Mouse (Mus musculus) T-cell, adult 2 months (primary cell): Measurements from ENCODE around the gene Nubp1.

Experiments used
- DNase-seq: peaks from one replicate; pipeline ENCODE4 v3.0.0; 2022; ENCODE audit warnings: low spot score

The Nubp1 gene

DNA sequence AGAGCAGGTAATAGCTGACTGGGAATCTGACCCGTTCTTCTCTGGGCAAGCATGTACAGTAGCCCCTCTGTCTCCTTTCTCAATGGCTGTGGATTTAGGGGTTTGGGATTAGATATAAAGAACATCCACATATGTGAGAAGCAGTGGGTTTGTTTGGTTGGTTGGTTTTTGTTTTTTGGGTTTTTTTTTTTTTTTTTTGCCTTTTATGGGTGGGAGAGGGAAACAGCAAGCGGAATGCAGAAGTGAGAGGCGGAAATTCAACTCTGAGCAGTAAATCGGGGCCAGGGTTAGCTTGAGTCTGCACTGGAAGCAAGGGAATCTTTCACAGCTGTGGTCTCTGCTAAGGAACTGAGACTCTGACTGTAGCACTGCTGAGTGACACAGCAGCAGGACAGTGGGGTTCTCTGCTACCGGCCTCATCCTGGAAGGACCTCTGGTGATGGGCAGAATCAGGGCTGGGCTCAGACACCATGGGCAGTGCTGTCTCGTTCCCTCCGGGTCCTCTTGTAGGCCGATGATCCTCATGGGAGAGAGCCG, 6.0 kb downstream of the Nubp1 start:
- no peak for DNase-seq

DNA sequence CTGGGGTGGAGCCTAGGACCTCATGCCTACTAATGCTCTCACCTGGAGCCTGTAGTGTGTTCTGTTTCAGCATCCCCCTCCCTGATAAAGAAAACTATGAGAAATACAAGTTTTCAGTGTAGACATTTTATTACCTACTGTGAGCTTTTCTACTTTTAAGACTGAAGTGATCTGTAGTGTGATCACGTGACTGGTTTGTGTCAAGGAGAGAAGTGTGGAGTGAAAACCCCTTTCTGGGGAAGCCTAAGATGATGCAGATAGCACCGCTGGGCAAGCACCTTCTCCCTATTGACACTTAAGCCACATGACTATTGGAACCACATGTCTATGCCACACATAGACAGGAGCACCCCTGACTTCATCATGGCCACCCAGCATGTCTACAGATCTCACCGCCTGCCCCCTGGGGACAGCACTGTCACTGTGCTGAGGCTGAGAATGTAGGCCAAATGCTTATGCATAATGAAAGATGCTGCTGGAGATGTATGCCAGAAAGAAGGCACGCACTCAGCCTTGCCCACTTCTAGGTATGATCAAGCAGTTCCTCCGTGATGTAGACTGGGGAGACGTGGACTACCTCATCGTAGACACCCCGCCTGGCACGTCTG, 8.8 kb downstream of the Nubp1 start:
- no peak for DNase-seq

DNA sequence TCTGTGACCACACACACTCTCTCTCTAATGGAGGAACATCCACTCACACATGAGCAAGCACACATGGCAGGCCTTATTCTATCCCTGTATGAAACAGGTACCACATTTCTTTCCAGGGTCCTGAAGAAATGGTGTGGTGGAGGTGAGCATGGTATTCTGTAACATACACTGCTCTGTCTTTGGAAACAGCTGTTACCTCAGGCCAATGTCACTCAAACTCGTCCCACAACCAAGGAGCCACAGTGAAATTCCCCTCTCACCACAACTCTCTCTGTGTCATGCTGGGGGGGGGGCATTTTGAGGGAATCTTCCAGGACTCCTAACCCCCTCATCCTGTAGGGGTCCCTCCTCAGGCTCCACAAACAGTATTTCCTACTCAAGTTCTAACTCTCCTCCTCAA, 20.2 kb downstream of the Nubp1 start:
- DNase-seq, result no peak

DNA sequence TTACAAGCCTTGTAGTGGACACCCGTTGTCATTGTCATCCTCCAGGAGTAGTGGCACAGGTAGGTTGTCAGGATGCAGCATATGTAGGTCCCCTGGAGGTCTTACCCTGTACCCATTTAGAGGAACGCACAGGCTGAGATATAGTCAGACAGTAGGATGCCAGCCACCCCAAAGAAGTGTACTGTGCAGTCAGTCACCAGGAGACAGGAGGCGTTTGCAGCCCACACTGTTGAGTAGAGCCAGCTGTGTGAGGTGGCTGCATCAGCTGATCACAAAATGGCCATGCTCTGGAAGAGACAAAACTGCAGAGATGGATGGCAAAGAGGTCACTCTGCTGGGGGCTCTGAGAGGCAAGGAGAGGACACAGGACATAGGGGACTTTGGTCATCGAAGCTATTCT, 20.6 kb downstream of the Nubp1 start:
- no peak for DNase-seq

DNA sequence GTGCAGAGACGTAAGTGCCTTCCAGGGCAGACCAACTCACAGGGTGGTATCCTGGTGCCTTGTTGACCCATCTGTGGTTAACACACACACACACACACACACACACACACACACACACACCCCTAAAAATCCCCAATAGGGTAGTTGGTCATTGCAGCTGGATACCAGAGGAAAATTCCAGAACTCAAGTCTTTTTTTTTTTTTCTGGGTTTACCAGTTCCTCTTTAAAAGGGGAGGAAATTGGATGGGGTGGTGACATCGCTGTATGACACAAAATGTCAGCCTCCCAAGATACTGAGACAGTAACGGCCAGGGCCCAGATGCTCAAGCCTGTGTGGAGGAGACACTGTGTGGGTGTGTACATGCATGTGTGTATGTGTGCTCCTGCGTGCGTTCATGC, 21.6 kb downstream of the Nubp1 start:
- DNase-seq, result no peak

DNA sequence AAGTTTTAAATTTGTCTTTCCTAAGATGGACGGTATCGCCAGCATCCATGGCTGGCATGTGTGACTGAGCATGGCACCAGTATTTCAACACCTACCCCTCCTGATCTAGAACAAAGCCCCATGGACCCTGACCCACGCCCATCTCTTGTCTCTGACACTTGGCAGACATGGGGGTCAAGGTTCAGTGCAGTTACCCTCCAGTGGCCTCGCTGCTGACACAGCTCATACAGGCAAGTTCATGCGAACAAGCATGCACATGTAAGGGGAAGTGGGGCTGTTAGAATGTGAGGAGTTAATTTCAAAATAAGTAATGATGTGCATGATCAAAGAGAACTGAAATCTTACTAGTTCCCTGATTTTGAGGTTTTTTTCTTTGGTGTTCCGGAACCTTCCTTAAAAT, 24.4 kb downstream of the Nubp1 start:
- no peak for DNase-seq

DNA sequence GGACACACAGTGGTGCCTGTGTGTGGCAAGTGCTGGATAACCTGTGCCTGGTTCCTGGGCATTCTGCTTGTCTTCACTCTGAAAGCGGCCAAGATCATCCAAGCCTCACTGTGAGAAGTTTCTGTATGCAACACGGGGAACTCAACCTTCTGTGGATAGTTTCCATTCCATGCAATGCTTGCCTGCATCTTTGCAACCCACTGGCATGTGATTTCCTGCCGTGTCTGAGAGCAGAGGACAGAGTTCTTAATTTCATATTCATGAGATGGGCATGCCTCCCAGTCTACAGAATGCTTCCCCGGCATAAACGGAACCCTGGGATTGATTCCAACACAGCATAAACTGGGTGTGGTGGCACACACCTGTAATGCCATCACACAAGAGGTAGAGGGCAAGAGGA, 26.3 kb downstream of the Nubp1 start:
- no peak for DNase-seq

DNA sequence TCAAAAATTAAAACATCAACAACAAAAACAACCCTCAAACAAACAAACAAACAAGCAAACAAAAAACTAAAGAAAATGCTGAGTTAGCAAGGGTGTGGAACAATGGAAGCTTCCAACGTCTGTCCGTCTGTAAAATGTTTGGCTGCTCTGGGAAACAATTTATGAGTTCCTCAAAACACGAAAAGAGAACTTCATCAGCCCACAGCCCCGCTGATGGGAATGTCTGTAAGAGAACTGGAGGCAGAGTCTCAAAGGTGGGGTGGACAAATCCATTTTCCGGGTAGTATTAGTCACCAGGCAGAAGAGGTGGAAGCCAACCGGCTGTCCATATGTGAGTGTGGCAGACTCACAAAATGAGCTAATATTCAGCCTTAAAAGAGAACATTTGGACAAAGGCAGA, 29.6 kb downstream of the Nubp1 start:
- no peak for DNase-seq

DNA sequence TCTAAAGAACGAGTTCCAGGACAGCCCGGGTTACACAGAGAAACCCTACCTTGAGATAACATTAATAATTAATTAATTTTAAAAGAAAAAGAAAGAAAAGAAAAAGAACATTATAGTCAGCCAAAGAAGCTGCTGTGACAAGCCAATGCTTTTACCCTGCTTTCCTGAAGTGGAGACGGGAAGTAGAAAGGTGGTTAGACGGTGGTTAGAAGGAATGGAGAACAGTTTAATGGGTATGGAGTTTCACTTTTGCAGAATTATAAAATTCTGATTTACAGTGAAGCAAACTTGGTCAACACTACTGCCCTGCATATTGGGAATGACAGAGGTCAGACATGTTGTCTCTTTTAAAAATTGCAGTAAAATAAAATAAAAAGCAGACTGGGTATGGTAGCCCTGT, 30.0 kb downstream of the Nubp1 start:
- no peak for DNase-seq

DNA sequence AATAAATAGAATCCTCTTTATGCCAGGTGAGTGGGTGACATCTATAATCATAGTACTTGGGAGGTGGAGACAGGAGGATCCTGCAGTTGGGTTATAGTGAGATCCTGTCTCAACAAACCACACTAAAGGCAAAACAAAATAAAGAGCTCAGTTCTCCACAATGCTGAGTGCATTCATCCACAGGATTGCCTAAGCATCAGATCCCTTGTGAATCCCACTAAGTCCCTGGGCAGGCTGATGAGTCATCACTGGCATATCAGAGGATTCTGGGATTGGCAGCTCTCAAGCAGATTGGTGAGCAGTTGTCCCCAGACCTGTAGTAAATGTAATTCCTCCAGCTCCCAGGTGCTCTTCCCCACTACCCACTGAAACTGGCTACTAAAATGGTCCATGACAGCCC, 32.0 kb downstream of the Nubp1 start:
- no peak for DNase-seq

DNA sequence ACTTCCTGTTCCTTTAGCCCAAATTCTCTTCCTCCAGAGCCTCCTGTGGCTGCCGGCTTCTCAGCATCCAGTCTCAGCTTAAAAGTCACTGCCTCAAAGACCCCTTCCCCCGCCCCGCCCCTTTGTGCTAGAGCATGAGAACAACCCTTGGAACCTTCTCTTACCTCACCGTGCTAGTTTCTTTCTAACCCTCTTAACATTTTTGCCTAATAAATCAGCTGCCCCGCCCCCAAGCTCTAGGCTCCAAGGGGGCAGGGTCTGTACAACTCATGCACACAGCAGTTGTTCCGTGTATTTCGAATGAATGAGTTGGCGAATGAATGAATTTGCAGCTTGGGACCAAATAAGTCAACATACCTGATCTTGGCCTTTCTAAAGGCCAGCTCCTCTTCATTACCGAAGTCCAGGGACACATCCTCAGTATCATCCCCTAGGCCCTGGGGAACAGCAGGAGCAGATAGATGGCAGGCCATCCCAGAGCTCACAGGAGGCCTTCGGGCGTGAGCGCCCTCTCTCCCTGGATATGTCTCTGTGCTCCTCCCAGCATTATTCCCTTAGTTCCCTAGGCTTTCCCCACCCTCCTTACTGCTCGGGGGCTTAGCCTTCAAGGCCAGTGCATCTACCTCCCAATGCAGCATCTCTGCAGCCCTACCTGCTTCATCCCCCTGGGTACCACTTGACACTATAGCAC, 35.0 kb downstream of the Nubp1 start:
- no peak for DNase-seq

DNA sequence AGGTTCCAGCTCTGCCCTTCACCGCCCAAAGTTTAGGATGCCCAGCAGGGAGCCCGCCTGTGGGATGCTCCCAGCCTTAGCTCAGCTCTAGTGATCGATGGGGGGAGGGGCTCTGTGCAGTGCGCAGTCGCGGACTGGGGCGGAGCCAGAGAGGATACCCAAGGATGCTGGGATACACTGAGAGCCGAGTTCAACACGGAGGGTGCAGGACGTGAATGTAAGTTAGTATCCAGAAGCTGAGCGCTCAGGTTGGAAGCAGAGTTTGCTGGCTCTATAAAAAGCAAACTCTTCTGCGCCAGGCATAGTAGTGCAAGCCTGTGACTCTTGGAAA, 35.5 kb downstream of the Nubp1 start, which contains the start of gene Tvp23a:
Tvp23a (minus strand) TSS at position 99 of the 331 bp plus-strand sequence.
- no peak for DNase-seq

DNA sequence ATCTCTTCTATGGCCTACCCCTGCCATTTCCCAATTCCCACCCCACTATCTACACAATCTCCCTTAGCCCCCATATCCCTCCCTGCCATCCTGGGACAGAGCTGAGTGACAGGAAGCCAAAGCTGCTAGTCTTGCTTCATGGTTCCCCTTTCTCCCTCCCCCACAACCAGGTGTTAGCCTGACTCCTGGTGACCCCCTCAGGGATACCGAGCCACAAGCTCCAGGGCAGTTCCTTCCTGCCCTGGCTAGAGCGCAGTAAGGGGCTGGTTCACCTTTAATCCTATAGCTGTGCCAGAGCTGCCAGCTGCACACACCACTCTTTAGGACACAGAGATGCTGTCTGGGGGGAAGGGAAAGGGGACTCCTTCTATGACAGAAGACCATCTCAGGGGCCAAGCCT, 36.0 kb downstream of the Nubp1 start:
- no peak for DNase-seq

DNA sequence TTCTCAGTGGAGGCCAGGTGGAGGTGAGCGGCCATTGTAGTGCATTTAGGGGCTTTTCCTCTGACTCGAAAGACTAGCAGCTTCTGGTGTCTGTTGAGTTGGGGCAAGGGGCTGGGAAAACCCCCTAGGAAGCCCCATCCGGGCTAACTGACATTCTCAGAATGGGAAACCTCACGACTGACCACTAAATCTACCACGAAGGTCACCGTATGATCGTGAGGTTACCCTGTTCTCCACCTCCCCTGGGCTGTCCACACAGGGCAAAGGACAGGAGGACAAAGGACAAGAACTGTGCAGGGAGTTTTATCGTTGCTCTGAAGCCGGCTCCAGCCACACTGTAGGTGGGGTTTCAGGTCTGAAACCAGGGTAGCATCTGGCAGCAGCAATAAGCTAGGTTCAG, 37.2 kb downstream of the Nubp1 start:
- DNase-seq, result no peak

DNA sequence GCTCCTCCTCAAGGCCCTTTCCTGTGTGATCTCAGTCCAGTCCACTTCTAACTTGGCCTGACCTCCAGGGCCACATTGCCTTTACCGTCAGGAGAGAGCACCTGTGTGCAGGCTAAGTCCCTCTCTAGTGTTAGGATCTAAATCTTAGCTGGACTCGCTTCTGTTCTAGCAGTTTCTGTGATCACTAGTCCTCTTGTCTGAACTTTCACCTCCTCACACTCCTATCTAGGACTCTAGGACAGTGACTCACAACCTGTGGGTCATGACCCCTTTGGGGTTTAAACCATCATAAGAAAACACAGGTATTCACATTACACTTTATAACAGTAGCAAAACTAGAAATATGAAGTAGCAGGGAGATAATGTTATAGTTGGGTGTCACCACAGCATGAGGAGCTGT, 40.2 kb downstream of the Nubp1 start:
- DNase-seq, result no peak

DNA sequence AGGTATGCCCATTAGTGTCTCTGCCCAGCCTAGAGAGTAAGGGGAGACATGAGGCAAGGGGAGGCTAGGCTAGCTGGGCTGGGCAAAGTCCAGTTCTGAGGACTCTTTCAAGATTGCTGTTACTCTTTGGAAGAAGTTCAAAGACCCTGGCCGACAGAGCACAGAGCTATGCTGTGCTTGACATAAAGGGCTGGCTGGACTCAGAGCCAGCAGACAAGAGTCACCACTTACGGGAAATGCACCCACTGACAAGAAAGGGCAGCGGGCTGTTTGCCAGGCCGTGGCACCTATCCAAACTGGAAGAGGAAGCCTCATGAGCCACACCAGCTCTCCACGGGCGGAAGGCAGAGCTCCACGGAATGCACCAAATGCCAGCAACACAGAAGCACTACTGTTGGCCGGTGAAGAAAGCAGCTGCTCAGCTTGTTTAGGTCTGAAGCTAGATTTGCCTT, 40.7 kb downstream of the Nubp1 start:
- DNase-seq, result no peak

DNA sequence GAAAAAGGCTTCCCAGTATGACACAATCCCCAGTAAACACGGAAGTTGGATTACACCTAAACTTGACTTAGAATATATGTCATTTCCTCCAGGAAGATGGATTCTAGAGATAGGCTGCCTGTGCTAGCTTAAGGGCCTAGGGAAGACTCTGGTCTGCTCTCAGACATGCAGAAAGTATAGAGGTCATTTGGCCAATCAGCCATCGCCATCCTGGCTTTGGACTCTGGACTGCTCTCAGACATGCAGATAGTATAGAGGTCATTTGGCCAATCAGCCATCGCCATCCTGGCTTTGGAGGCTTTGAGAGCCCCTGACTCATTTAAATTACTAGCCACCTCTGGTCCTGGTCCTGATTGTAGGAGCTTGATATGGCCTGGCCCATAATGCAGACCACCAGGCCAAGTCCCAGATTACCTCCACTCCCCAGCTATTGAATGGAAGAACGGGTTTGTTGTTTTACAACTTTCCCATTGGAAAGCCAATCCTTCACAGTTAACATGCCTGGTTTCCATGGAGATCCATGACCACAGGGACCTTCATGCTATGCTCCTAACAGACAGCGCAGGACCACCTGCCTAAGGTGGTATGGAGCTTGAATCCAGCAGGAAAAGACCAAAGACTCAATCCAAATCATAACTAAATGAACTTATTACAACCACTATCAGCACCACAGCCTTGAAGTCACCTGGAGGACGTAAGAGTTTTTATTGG, 42.3 kb downstream of the Nubp1 start:
- no peak for DNase-seq

DNA sequence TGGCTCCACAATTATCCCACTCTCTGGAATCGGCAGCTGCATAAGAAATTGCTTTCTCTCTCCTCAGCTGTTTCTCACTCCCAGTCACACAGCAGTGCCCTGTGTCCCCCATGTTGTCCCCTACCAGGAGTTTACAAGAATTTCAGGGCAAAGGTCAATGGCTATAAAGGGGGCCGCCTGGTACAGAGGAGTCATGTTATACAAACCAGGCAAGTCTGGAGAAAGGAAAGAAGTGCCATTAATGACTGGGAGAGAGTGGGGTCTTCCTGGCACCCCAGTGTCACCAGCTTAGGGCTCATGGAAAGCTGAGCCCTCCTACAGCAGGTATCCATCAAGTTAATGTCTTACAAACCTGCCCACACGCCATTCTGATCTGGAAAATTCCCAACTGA, 42.8 kb downstream of the Nubp1 start:
- no peak for DNase-seq

DNA sequence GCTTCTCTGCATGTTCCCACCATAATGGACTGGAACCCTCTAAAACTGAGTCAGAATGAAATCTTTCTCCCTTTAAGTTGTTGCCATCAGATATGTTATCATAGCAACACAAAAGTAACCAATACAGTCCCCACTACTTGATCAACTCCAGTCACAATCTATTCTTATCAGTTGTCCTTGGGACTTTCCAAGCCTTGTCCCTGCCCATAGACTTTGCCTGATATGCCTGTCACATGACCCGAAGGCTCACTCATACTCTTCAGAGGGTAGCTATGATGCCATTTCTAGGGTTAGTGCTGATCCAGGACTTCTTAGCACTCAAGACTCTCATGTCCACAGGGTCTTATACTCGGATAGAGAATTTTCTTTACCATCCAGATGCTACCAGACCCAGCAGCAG, 48.4 kb downstream of the Nubp1 start:
- DNase-seq, result no peak

DNA sequence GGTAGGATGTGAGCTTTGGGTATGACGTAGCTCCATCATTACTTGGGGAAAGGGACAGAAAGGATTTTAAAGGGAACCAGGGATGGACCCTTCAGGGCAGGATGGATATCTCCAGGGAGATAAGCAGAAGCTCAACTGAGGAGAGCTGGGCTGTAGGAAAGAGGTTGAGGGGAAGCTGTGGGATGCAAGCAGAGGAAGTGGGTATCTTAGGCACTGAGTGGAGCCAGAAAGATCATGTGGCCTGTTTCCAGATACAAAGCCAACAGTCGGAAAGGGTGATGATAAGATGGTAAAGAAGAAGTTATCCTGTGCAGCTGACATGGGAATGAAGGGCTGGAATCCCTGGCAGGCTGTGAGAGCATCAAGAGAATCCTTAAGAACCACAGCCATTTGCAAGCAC, 49.4 kb downstream of the Nubp1 start:
- DNase-seq, result no peak

DNA sequence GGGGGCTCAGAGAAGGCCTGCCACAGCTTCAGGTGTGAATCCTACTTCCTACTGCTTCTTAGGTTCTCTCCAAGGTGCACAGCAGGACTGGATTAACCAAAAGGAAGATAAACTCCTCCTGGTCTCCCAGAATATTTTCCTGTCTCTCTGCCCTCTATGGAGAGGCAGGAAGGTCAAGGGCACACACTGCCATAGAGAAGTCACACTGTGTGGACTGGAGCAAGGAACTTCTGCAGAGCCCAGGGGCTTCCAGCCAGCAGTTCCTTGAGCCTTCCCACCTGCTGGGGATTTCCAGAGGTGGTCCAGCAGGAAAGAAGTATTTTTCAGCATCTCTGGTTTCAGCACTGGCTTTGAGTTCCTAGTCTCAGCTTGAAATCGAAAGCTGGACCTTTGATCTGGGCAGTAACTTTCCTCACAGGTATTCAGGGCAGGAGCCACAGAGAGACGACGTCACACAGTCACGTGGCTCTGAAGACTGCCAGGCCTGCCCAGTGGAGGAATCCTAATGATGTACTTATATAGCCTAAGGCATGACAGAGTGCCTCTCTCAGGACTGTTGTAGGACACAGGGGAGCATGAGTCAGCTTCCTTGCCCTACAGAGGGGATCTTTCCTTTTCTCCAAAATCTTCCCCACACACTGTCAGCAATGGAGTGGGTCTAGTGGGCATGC, 53.4 kb downstream of the Nubp1 start:
- no peak for DNase-seq

DNA sequence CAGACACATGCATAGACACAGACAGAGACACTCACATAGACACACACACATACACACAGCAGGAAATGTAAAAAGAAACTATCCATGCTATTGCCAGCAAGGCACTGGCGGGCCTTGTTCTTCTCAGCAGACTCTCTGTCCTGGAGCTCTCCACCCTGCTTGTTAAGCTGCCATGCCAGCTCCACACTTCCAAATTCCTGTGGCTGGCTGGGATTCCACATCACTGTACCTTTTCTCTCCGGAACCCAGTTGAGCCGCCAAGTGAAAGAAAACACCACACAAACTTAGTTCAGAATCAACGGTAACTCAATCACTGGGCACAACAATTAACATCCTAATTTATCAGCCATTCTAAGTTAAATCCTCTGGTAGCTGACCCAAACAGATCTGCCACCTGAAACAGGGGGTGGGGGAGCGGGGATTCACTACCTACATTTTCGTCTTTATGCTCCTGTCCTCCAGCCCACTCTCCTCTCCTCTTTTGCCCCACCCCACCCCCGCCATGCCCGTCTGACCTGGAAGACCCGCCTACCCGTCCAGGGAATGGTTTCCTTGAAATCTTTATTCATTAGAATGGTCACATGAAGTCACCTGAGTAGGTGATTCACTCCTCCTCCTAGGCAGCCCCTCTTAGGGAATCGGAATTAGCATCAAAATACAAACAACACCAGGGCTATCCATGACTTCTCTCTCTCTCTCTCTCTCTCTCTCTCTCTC, 55.8 kb downstream of the Nubp1 start:
- no peak for DNase-seq
